Mouse (Mus musculus): ENCODE results near the gene Ano1. TPM values are rescaled to one million over a fixed set of nuclear protein-coding genes. Genes with fewer than 3 reads are reported as not detected.
A peak's percentile ranks its signal among the peaks of the same experiment; 100 is the strongest.

Gene Ano1
- polyA plus RNA-seq, 1 experiment from 2014 or later, result 4.5 TPM

DNA sequence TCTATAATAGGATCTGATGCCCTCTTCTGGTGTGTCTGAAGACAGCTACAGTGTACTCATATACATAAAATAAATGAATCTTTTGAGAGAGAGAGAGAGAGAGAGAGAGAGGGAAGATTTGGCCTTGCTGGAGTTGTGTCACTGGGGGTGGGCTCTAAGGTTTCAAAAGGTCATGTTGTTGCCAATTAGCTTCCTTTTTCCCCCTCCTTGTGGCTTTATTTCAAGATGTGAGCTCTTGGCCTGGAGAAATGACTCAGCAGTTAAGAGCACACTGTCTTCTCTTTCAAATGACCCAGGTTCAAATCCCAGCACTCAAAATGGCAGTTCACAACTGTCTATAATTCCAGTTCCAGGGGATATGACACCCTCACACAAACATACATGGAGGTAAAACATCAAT is 183.7 kb downstream of the Ano1 start:
- DNase-seq (ENCODE audit: low spot score) (no peak), ATAC-seq (ENCODE audit: low FRiP score) (no peak)
- H3K27ac ChIP-seq, result no peak overlapping the region
- H3K9me3 ChIP-seq (ENCODE audit: control insufficient read depth, low read length), result no peaks in the 10 kb centered on the region
- H3K4me2 ChIP-seq (replicated peaks), result no peak overlapping the region
- no peaks in the 10 kb centered on the region for H3K36me3 ChIP-seq (replicated peaks; ENCODE audit: control insufficient read depth, insufficient read depth)
- H3K4me1 ChIP-seq (replicated peaks; ENCODE audit: control insufficient read depth, insufficient read depth, low read length), result no peaks in the 10 kb centered on the region
- H3K4me3 ChIP-seq (replicated peaks; ENCODE audit: low read length), result no peak overlapping the region
- no peaks in the 10 kb centered on the region for H3K27me3 ChIP-seq (ENCODE audit: control insufficient read depth, insufficient read depth, low read length)
- no peak overlapping the region for H3K9ac ChIP-seq

DNA sequence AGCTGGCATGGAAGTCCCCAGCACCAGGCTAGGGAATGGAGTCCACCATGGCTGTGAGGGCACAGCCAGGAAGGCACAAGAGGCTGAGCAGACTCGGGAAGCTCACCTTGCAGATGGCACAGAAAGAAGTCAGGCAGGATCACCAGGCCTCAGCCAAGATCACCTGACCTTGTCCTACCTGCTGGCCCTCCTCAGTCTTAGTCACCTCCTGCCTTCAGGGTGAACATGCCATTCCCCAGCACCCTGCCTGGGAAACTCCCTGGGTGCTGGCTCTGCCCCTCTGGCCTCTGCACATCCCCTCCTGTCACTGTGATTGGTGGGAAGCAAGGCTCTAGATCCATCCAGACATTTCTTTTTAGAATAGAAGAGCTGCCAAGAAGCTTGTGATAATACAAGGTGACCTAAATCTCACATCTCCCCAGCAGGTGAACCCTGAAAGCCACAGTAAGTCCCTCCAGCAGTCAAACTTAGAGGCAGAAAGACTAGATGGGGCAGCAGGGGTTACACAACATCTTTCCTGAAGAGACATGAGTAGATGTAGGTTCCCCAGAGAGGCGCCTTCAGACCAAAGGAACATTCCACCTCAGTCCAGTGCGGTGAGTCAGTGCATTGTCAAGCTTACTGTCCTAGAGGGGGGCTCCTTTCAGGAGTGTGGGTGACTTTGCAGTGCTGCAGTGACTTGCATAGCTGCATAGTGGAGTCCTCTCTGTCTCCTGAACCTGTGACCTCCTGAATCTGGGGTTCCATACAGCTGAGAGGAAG is 184.7 kb downstream of the Ano1 start:
- H3K27me3 ChIP-seq (ENCODE audit: control insufficient read depth, insufficient read depth, low read length), result no peaks in the 10 kb centered on the region
- 75% methylated on average over 3 of the region's 3 CpGs for WGBS

DNA sequence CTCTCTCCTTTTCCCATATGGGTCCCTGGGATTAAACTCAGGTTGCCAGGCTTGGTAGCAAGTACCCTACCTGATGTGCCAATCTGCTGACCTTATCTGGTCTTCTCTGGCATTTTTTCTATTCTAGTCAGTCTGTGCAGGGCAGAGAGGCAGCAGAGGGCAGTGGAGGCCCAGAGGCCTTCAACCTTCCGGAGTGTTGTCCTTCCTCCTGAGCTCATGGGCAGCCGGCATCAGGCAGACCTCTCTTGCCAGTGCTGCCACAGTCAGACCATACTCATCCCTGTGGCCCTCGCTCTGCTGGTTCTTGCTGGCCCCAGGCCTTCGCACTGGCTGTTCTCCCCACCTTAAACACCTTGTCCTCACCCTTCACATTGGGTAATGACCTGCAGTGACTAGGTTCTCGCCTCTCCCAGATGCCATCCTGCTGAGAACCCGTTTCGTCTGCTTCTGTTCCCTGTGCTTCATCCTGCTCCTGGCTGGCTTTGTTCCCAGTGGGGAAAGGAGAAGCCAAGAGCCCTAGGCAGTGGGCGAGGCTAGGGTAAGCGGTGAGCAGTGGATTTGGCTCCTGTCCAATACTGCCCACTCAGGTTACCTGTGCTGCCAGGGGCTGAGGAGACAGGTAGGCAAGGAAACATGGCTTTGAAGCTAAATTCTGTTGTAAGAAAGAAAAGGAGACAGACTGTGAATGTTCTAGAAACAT is 188.2 kb downstream of the Ano1 start:
- ATAC-seq (ENCODE audit: low FRiP score), result no peak
- 66% methylated on average over 9 of the region's 9 CpGs for WGBS
- Histone ChIP-seq H3K4me1 (replicated peaks; ENCODE audit: control insufficient read depth, insufficient read depth, low read length) (no peaks in the 10 kb centered on the region), H3K4me2 (replicated peaks) (no peak overlapping the region), H3K36me3 (replicated peaks; ENCODE audit: control insufficient read depth, insufficient read depth) (no peaks in the 10 kb centered on the region), H3K4me3 (replicated peaks; ENCODE audit: low read length) (no peak overlapping the region), H3K27me3 (ENCODE audit: control insufficient read depth, insufficient read depth, low read length) (no peaks in the 10 kb centered on the region), H3K9ac (no peak overlapping the region), H3K27ac (no peak overlapping the region), H3K9me3 (ENCODE audit: control insufficient read depth, low read length) (no peaks in the 10 kb centered on the region)
- DNase-seq (ENCODE audit: low spot score), result no peak

More for the DNA sequence above, 184.7 kb downstream of the Ano1 start:
- H3K9ac ChIP-seq, result no peak overlapping the region
- H3K36me3 ChIP-seq (replicated peaks; ENCODE audit: control insufficient read depth, insufficient read depth), result no peaks in the 10 kb centered on the region
- H3K9me3 ChIP-seq (ENCODE audit: control insufficient read depth, low read length), result no peaks in the 10 kb centered on the region
- no peak for DNase-seq (ENCODE audit: low spot score)
- H3K4me1 ChIP-seq (replicated peaks; ENCODE audit: control insufficient read depth, insufficient read depth, low read length), result no peaks in the 10 kb centered on the region
- no peak overlapping the region for H3K4me2 ChIP-seq (replicated peaks)
- no peak overlapping the region for H3K4me3 ChIP-seq (replicated peaks; ENCODE audit: low read length)
- no peak for ATAC-seq (ENCODE audit: low FRiP score)
- H3K27ac ChIP-seq, result no peak overlapping the region

DNA sequence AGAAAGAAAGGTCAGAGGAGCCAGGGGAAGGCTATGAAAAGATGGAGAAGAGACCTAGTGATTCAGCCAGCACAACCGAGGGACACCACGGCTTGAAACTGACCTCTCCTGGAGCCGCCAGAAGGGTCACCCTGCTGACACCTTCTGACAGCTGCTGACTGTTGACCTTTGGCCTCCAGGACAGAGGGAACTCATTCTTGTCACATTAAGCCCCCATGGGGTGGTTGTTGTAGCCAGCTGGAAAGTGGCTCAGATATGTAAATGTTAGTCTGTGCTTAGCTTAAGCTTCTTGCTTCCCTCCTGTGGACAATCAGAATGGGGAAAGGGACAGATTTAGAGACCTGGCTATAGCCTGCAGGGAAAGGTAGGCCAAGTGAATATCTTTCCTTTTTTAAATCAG is 189.8 kb downstream of the Ano1 start:
- Histone ChIP-seq H3K36me3 (replicated peaks; ENCODE audit: control insufficient read depth, insufficient read depth) (no peaks in the 10 kb centered on the region), H3K27ac (no peak overlapping the region), H3K4me3 (replicated peaks; ENCODE audit: low read length) (no peak overlapping the region), H3K9me3 (ENCODE audit: control insufficient read depth, low read length) (no peaks in the 10 kb centered on the region), H3K9ac (no peak overlapping the region), H3K4me2 (replicated peaks) (no peak overlapping the region), H3K4me1 (replicated peaks; ENCODE audit: control insufficient read depth, insufficient read depth, low read length) (no peaks in the 10 kb centered on the region), H3K27me3 (ENCODE audit: control insufficient read depth, insufficient read depth, low read length) (no peaks in the 10 kb centered on the region)
- 3% methylated on average over 3 of the region's 3 CpGs for WGBS
- ATAC-seq (ENCODE audit: low FRiP score) (no peak), DNase-seq (ENCODE audit: low spot score) (no peak)

DNA sequence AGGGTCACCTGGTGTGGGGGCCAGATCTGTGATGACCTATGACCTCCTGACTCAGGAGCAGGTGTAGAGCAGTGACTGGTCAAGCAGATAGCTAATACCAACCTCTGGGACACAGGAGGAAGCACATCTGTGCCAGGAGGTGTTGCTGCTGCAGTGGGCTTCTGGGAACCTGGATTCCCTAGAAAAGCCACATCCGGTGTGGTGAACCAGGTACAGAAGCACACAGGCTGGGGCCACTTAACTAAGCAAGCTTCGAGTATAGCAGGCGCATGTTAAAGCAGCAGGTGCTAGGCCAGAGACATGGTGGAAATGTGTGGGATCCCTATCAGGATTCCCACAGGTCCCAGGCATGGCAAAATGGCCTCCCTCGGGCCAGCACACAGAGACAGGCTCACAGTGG is 191.2 kb downstream of the Ano1 start:
- Histone ChIP-seq H3K36me3 (replicated peaks; ENCODE audit: control insufficient read depth, insufficient read depth) (no peaks in the 10 kb centered on the region), H3K4me2 (replicated peaks) (no peak overlapping the region), H3K4me1 (replicated peaks; ENCODE audit: control insufficient read depth, insufficient read depth, low read length) (no peaks in the 10 kb centered on the region), H3K9ac (no peak overlapping the region), H3K27ac (no peak overlapping the region), H3K4me3 (replicated peaks; ENCODE audit: low read length) (no peak overlapping the region), H3K27me3 (ENCODE audit: control insufficient read depth, insufficient read depth, low read length) (0 out of 2 replicates have a peak, but pooled peaks cover 2% of the 10 kb centered on the region), H3K9me3 (ENCODE audit: control insufficient read depth, low read length) (no peaks in the 10 kb centered on the region)
- ATAC-seq (ENCODE audit: low FRiP score) (no peak), DNase-seq (ENCODE audit: low spot score) (no peak)
- WGBS, result 92% methylated on average over 4 of the region's 4 CpGs

DNA sequence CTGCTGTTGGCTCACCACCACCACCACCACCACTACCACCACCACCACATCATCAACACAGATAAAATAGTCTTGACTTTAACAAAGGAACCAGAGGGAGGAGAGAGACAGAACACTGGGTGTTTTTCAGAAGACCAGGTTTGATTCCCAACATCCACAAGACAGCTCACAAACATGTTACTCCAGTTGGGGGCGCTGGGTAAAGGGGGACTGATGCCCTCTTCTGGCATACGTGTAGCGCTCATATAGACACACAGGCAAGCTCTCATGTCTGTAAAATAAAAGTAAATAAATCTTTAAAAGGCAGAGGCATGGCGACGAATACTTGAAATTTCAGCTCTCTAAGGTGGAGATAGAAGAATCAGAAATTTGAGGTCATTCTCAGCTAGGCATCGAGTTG is 193.2 kb downstream of the Ano1 start:
- Histone ChIP-seq H3K36me3 (replicated peaks; ENCODE audit: control insufficient read depth, insufficient read depth) (no peaks in the 10 kb centered on the region), H3K9me3 (ENCODE audit: control insufficient read depth, low read length) (no peaks in the 10 kb centered on the region), H3K4me1 (replicated peaks; ENCODE audit: control insufficient read depth, insufficient read depth, low read length) (no peaks in the 10 kb centered on the region), H3K4me3 (replicated peaks; ENCODE audit: low read length) (no peak overlapping the region), H3K27me3 (ENCODE audit: control insufficient read depth, insufficient read depth, low read length) (peaks cover 5% of the 10 kb centered on the region; the same call in 1 of the 2 replicates), H3K4me2 (replicated peaks) (no peak overlapping the region), H3K27ac (no peak overlapping the region), H3K9ac (no peak overlapping the region)
- no peak for ATAC-seq (ENCODE audit: low FRiP score)
- WGBS, result 53% methylated on average over 6 of the region's 6 CpGs
- DNase-seq (ENCODE audit: low spot score), result no peak

DNA sequence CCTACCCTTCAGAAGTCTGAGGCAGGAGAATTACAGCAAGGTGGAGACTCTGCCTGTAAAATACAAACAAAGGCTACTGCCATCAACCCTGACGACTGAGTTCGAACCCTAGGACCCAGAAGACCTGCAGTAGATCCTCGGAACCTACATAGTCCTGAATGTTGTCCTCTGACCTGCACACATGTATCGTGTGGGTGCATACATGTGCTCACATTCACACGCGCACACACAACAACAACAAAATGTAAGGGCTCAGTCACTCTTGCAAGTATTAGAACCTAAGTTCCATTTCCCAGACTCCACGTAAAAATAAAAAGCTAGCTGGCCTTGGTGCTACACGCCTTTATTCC is 197.7 kb downstream of the Ano1 start:
- peak overlapping the region; percentile 85 for H3K27ac ChIP-seq
- peak; percentile 30 for DNase-seq (ENCODE audit: low spot score)
- no peak for ATAC-seq (ENCODE audit: low FRiP score)

DNA sequence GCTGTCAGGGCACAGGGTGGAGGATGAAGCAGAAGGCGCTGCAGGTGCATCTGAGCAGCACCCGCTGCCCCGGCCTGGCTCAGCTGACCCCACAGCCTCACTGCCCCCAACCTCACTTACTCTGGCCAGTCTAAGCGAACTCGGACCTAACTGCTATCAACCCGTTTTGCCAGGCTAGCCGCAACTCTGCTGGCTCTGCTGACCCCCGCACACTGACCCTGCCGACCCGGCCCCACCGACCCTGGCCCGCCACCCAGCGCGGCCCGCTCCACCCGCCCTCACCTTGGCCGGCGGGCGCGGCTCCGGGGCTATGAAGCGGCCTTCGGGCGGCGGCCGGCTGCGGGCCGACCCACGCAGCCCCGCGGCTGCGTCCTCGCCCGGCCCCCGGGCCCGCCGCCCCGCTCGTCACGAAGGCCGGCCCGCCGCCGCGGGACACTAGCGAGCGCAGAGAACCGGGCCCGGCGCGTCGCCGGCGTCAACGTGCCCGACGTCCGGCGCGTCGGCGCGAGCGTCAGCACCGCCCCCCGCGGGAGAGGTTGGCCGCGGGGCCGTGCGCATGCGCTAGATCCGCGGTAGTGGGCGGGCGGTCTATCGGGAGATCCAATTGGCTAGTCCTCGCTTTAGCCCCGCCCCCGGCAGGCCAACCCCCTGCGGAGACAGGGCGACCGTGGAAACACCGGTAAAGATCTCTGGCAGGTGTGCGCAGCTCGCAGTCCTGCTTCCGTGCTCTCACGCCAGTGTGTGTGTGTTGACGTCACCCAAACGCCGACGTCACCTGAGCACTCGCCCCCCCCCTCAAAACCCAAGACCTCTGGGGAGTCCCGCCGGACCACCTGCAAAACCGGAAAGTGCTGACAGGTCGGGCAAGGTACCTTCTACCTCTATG is 198.3 kb downstream of the Ano1 start, which contains the start of gene Ppfia1:
TSS of gene Ppfia1 (minus strand) at position 493 of the 886 bp plus-strand sequence.
- Histone ChIP-seq H3K27ac (peak within 1 kb of the TSS; percentile 85), H3K36me3 (replicated peaks; ENCODE audit: control insufficient read depth, insufficient read depth) (peaks cover 15% of the 10 kb centered on the region; the same call in 1 of the 2 replicates), H3K4me2 (replicated peaks) (peak within 1 kb of the TSS; percentile 82), H3K9me3 (ENCODE audit: control insufficient read depth, low read length) (no peaks in the 10 kb centered on the region), H3K27me3 (ENCODE audit: control insufficient read depth, insufficient read depth, low read length) (peaks cover 5% of the 10 kb centered on the region; the same call in 1 of the 2 replicates), H3K9ac (peak within 1 kb of the TSS; percentile 94), H3K4me1 (replicated peaks; ENCODE audit: control insufficient read depth, insufficient read depth, low read length) (peaks cover 13% of the 10 kb centered on the region), H3K4me3 (replicated peaks; ENCODE audit: low read length) (peak within 1 kb of the TSS; percentile 96)
- ATAC-seq (ENCODE audit: low FRiP score) (peak; percentile 95), DNase-seq (ENCODE audit: low spot score) (peak; percentile 99)
- under 1% methylated on average over 89 of the region's 97 CpGs for WGBS

More for the DNA sequence above, 197.7 kb downstream of the Ano1 start:
- Histone ChIP-seq H3K9me3 (ENCODE audit: control insufficient read depth, low read length) (no peaks in the 10 kb centered on the region), H3K4me2 (replicated peaks) (peak overlapping the region; percentile 65), H3K4me3 (replicated peaks; ENCODE audit: low read length) (peak overlapping the region; percentile 96), H3K4me1 (replicated peaks; ENCODE audit: control insufficient read depth, insufficient read depth, low read length) (peaks cover 13% of the 10 kb centered on the region), H3K27me3 (ENCODE audit: control insufficient read depth, insufficient read depth, low read length) (peaks cover 5% of the 10 kb centered on the region; the same call in 1 of the 2 replicates), H3K36me3 (replicated peaks; ENCODE audit: control insufficient read depth, insufficient read depth) (peaks cover 15% of the 10 kb centered on the region; the same call in 1 of the 2 replicates), H3K9ac (peak overlapping the region; percentile 94)
- 28% methylated on average over 8 of the region's 8 CpGs for WGBS

DNA sequence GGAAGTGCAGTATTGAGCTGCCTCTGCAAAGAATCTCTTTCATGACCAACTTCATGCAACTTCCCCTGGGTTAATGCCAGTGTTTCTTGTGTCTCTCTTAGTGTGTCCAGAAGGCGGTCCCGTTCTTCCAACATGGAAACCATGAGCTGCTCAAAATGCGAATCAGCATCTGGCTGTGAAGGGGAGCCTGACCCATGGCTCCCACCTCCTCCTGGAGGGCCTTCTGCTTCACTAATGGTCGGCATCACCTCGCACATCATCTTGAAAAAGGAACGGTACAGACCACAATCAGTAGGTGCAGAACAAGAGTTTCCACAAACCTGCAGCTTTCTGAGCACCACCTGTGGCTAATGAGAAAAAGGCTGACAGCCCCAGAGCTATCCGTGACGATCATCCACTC is 199.5 kb downstream of the Ano1 start:
- Histone ChIP-seq H3K4me2 (replicated peaks) (peak overlapping the region; percentile 82), H3K27me3 (ENCODE audit: control insufficient read depth, insufficient read depth, low read length) (peaks cover 5% of the 10 kb centered on the region; the same call in 1 of the 2 replicates), H3K27ac (no peak overlapping the region), H3K9me3 (ENCODE audit: control insufficient read depth, low read length) (no peaks in the 10 kb centered on the region), H3K4me1 (replicated peaks; ENCODE audit: control insufficient read depth, insufficient read depth, low read length) (peaks cover 13% of the 10 kb centered on the region), H3K36me3 (replicated peaks; ENCODE audit: control insufficient read depth, insufficient read depth) (peaks cover 21% of the 10 kb centered on the region), H3K9ac (peak overlapping the region; percentile 94), H3K4me3 (replicated peaks; ENCODE audit: low read length) (peak overlapping the region; percentile 96)
- ATAC-seq (ENCODE audit: low FRiP score) (no peak), DNase-seq (ENCODE audit: low spot score) (no peak)
- 89% methylated on average over 8 of the region's 8 CpGs for WGBS

Data from hindbrain, embryonic 14.5 days (tissue).